Mouse (Mus musculus) testis, adult 2 months (tissue): ENCODE measurements around the gene Foxo3.

Experiments used
- CTCF ChIP-seq: fragments of 200-500 bp; IDR thresholded peaks from 2 replicates; pipeline ENCODE4 v1.5.1; 2012; ENCODE audit warnings: low read depth, mild to moderate bottlenecking, inconsistent platforms, low read length, moderate library complexity; ENCODE audit not compliant: control insufficient read depth, insufficient read depth, insufficient replicate concordance
- POLR2A ChIP-seq: fragments of 200-500 bp; IDR thresholded peaks from 2 replicates; pipeline ENCODE4 v1.6.1; 2012; ENCODE audit warnings: low read depth, mild to moderate bottlenecking, inconsistent platforms, low read length, moderate library complexity; ENCODE audit not compliant: control insufficient read depth

GRCm38 (mm10) chr10:42202561-42202960 is 74.0 kb downstream of the Foxo3 start:
- TF ChIP-seq POLR2A (no peak), CTCF (no peak)
